Mouse (Mus musculus): Measurements from ENCODE around the gene Nckap5. TPM values are rescaled to one million over a fixed set of nuclear protein-coding genes. Genes with fewer than 3 reads are reported as not detected.

The Nckap5 gene
- total RNA-seq, 4 experiments from 2014 or later = 8.9 to 14.5 (median 11.7) TPM

DNA sequence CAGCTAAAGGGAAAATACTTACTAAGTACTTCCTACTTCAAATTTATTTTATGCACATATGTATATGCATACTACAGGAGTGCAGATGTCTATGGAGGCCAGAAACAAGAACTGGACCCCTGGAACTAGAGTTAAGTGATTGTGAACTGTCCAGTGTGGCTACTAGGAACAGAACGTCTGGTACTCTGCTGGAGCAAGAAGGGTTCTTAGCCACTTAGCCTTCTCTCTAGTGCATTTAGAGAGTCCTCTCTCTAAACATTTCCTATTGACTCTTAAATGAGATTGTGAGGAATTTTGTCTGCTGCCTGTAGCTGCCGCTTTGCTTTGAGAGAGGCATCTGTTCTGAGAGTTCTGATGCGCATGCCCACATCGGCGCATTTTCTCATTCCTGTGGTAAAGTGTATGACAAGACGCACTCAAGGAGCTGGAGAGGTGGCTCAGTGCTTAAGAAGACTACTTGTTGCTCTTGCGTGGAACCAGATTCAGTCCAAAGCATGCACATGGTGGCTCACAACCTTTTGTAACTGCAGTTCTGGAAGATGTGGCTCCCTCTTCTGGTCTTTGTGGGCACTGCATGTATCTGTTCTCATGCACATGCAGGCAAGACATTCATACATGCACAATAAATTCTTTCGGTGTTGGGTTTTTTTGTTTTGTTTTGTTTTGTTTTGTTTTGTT, 261.9 kb downstream of the Nckap5 start:
- peak in 1 of 2 experiments; percentile 29 for DNase-seq (ENCODE audit: low spot score in 2 of 2)

DNA sequence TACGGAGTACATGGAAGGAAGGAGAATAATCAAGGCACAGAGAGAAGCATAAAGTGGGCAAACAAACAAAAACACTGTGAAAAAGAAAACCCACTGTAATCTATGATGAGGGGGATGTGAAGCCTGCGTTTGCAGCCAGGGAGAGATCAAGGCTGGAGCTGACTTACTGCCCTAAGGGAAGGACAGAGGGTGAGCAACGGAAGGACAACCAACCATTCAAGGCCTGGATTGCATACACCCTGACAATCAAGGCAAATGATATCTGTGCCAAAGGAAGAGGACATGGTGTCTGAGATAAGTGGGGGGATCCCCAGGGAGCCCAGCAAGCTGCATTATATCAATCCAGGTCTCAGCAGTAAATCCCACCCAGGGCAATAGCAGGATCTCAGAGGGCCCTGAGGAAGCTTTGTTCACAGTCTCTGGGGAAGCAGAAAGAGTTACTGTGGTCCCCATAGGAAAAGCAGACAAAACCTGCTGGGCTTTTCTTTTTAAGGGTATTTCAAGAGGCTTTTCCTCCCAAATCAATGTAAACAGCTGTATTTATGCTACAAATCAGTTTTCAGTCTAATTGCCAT, 265.4 kb downstream of the Nckap5 start:
- DNase-seq (ENCODE audit: low spot score in 2 of 2) = no peak

DNA sequence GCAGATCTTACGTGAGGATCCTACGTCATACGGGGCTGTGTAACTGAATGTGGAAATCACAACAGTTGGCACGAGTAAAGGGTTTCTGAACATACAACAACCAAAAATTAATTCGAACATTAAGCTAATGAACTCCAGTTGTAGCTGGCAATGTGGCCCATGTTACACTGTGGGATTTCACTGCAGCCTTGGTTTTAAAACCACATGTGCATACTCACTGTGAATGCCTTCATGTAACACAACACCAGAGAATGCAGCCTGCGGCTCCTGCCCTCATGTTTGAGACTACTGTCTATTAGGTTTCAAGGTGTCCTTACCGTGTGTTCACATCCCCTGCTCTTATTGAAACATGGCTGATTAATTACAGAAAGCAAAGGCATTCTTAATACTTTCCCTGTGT, 269.7 kb downstream of the Nckap5 start:
- DNase-seq (ENCODE audit: low spot score in 2 of 2) = no peak

DNA sequence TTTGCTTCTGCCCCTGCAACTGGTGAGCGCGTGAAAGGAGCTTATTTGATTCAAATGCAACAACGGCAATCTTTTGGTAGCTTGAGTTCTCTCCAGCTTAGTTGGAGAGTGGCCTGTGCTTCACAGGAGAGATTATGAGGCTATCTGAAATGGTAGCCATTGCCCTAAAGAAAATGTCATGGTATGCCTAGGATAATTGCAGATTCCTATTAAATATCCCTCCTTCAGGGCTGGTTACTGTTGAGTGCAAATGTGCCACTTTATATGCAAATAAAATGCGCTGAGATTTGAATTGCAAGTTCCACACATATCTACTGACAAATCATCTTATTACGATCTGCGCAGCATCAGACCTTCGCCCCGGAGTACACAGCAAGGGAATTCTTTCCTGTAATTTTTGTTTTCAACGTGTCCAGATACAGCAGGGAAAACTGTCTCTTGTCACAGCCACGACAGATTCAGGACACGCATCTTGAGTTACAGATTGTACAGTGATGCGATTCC, 272.8 kb downstream of the Nckap5 start:
- no peak for DNase-seq (ENCODE audit: low spot score in 2 of 2)

DNA sequence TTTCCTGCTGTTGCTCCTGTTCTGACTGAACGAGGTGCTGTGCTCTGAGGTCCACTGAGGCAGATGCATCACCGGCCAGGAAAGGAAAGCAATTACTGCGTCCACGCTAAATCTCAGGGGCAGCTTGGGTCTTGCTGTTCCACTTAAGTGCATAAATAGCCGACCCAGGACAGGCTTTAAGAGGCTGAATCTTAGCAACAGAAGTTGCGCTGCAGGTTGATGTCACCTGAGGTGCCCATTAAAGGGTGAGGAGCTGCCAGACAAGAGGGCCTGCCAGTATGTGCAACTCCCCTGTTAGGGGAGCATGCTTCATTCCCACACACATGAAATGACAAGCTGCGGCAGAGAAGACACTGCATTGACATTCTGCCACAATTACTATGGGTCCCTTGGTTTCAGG, 282.6 kb downstream of the Nckap5 start:
- DNase-seq (ENCODE audit: low spot score in 2 of 2) = no peak

DNA sequence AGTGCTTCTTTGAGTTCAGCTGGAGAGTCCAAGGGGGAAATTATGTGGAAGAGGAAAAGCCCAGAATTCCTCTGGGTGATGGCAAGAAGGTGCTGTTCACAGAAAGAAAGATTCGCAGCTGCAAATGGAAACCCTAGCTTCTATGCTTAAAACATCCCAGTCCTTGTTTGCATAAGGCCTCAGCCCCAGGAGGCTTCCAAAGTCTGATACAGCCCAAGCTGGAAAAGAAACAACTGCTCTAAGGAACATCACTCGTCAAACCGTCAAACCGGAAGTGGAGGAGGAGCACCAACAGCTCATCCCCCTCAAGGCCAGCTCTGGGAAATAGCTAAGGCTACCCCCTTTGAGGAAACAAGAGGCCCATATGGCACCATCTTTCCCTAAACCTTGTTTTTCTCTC, 286.1 kb downstream of the Nckap5 start:
- DNase-seq (ENCODE audit: low spot score in 2 of 2) = no peak

DNA sequence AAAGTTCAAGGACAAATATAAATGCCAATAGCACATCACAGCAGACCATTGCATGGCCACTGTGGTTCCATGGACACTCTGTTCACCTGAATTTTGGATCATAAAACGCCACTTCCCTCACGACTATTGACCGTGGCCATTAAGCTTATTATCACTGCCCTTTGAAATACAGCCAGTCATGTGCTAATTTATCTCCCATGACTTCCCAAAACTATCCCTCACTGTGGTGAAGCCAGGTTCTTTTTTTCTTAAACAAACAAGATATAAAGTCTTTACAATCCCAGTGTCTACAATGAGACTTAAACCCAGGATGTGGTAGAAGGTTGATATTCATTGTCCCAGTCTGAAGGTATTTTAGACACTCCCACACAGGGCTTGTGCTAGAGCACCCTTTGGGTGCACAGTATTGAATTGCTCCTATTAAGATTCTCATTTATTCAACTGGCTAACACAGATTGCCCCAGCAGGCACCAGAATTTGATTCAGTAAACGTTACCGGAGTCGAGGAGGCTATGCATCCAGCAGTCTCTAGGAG, 293.3 kb downstream of the Nckap5 start:
- DNase-seq (ENCODE audit: low spot score in 2 of 2) = no peak

DNA sequence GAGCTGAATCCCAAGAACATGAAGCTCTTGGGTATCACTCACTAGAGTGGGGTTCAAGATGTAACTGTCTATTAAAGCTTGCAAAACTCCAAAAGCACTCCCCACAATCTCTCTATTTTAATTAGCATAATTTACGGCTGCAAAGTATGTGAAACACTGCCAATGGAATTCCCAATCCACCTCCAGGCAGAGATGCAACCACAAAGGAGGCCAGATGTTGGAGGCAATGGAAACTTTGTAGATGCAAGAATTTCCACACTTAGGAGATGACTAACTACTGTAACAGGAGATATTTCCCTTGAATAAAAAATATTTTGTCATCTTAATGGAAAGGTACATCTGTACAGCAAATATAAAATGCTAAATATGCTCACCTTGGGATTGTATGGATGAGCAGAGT, 295.1 kb downstream of the Nckap5 start:
- no peak for DNase-seq (ENCODE audit: low spot score in 2 of 2)

DNA sequence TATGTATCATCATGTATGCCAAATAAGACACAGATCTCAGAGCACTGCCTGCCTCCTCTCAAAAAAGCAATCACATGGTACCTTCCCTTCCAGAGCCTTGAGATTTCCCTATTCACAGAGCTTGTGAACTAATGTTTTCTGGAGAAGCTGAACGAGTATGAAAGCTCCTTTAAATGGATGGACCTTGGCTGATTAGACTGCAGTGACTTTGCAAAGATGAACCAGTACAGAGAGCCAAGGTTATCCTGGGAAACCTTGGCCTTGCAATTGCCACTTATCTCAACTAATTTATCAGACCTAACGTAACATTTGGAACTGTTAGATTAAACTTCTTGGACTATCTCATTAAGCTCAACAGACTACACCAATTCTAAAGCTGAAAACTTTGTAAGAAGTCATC, 296.6 kb downstream of the Nckap5 start:
- DNase-seq (ENCODE audit: low spot score in 2 of 2) = no peak

DNA sequence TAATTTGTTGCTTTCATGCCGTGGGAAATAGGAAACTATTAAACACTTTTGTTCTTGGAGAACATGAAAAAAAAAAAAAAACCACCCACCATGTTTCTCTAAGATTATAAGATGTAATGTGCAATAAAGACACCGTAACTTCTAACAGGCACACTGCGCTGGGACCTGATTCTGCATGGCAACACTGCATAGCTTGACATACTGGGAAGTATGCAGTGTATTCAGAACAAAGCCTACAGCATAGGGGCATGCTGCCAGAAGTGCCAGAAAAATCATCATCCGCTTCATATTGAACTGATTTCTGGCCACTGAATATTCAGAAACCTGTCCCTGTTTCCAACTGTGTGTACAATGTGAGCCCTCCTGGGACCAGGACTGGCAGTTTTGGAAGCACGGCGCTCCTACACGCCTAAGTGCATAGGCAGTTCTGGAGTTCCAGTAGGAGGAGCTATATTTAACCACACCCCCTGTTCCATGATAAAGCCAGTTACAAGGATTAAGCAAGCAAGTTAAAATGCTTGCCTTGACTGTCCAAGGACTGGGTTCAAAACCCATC, 302.5 kb downstream of the Nckap5 start:
- no peak for DNase-seq (ENCODE audit: low spot score in 2 of 2)

DNA sequence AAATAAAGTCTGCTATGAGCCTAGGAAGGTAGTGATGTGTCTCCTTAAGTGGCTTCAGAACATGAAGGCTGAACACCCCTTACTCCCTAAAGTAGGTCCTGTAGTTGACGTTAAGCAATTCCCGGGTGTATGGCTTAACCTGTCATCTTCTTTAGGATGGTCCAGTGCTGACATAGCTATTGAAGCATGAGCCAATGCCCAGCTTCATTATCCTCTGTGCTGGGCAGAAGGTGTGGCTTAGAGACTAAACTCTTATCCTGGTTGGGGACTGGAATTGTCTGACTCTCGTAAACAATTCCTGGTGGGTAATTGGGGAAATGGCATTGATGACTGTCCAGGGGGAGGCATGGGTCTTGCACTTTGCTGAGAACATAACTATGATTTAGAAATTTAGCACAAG, 312.5 kb downstream of the Nckap5 start:
- no peak for DNase-seq (ENCODE audit: low spot score in 2 of 2)

DNA sequence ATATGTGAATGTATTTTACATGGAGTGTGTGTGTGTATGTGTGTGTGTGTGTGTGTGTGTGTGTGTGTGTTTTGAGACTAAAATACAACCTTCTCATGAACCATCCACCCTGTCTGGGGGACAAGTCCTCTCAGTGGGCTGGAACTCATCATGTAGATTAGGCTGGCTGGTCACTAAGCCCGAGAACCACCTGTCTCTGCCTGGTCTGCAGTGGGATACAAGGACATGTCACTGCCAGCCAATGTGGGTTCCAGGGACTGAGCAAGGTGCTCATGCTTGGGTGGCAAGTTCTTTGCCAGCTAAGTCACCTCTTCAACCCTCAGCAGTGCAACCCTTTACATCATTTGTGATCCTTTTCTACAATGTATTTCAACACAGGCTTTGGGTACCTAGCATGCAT, 313.2 kb downstream of the Nckap5 start:
- DNase-seq (ENCODE audit: low spot score in 2 of 2) = no peak

DNA sequence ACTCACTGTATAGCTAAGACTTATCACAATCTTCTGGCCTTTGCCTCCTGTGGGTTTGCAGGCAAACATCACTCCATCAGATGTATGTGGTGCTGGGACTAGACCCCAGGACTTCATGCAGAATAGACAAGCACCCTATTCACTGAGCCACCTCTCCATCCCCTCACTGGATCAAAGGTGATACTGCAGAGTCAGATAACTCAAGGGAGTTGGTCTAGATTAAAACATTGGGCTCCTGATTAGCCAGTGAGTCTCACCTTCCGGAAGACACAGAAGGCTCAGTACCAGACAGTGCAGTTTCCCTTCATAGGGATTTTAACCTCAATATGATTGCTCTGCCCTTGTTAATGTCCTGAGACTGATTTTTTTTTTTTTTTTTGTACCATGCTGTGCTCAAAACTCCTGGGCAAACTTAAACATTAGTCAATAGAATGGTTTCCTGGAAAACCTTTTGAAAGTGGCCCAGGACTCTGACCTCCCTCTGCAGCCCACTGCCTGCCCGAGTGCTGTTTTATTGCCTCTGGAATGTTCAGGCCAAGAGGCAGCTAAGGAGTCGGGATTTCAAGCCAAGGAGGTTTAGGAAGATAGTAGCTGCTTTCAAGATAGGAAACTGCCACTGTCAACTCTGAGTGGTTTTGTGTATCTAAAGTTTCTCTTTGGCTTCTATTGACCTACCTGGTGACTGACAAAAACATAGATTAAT, 315.4 kb downstream of the Nckap5 start:
- DNase-seq (ENCODE audit: low spot score in 2 of 2) = no peak

DNA sequence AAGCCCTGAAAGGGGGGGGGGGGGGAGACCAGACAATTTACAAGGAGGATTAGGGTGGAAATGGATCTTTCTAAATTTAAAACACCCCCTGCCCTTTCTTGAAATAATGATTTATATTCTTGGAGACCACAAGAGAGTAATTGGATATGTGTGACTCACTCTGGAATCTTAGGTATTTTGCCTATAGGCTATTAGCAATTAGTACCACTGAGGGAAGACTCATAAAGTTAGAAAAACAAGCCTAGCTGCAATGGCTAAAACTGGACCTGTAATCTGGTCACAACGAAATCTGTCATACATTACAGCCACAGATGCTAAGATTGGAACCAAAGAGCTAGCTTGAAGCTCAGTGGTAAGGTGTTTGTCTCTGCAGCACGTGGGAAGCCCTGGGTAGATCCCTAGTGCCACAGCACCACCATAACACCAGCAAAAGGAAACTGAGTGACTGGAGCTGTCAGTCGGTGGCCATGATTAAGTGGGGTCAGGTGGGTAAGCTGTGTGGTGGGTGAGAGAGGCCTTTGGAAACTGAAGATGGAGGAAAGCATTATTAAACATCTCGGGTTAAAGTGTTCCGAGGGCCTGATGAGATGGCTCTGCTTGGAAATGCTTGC, 318.7 kb downstream of the Nckap5 start:
- DNase-seq (ENCODE audit: low spot score in 2 of 2) = no peak

DNA sequence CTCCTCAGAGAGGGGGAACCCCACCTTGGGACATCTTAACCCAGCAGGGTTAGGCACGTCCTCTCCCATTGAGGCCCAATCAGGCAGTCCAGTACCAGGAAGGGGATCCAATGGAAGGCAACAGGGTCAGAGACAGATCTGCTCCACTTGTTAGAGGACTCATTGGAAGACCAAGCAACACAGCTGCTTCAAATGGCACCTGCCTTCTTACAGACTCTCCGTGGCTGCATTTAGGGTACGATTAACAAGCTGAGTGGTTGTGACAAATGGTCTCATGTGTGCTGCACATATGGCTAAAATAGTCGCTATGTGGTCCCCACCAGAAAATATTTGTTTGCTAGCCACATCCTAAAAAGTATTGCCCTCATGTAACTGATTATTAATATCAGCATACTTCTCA, 325.9 kb downstream of the Nckap5 start:
- DNase-seq (ENCODE audit: low spot score in 2 of 2) = no peak

DNA sequence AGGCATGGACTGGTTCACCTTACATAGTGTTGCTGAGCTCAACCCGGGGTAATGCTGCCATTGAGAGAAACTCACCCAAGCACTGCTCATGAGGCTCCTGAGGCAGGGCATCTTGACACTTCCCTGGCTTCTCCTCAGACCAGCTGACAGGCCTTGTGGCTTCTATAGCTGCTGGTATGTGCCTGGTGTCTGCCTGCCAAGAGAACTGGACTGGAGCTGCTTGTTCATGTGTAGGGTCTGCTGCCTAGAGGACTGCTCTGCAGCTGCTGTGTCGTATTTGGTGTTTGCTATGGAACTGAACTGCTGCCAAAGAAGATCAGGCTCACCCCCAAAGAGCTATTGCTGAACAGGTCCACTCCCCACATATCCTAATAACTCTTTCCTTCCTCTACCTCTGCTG, 327.9 kb downstream of the Nckap5 start:
- no peak for DNase-seq (ENCODE audit: low spot score in 2 of 2)

DNA sequence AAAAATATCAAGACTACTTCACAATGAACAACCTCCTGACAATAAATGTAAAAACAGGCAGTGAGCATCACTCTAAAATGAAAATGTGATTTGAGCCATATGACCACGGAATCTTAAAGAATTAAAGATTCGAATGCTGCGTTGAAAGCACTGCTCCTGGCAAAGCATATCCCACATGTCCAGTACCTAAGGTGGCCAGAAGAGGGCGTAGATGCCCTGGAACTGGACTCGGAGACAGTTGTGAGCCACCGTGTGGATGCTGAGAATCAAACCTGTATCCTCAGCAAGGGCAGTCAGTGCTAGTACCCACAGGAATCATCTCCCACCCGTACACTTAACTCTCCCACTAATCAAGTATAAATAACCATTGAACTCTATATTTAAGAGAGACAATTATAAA, 333.9 kb downstream of the Nckap5 start:
- DNase-seq (ENCODE audit: low spot score in 2 of 2) = no peak

DNA sequence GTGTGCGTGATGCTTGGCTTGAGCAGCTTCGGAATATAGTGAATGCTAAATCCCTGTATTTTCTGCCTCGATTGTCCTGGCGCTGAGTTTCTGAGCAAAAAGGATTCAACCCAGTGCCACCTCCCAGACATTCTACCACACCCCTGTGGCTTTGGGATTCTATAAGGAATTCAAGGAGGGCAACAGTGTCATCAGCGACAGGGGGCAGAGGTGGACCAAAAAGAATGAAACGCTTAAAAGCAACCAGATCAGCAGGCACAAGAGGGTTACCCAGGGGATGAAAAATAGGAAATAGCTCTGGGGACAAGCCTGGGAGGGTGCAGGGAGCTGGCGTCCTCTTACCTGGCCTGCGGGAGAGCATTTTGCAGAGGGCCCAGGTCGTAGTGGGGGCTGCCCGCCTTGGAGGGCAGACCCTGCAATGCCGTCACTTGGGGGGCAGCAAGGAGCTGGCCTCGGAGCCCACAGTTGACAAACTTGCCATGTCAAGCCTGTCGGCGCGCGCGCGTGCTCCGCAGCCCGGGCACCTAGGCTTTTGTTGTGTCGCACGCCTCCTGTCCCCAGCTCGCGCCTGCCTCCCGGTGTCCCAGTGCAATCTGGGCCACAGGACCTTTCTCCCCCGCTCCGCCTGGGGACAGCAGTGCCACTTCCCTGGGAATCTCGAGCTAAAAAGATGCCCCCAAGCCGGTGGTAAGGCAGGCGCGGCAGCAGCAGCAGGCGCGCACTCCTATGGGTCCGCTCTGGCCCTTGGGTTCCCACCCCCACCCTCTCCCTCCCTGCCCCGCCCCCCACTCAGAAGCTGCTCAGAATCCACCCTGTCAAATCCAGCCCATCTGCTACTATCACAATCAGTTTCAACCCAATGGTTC, 338.2 kb downstream of the Nckap5 start:
- no peak for DNase-seq (ENCODE audit: low spot score in 2 of 2)

DNA sequence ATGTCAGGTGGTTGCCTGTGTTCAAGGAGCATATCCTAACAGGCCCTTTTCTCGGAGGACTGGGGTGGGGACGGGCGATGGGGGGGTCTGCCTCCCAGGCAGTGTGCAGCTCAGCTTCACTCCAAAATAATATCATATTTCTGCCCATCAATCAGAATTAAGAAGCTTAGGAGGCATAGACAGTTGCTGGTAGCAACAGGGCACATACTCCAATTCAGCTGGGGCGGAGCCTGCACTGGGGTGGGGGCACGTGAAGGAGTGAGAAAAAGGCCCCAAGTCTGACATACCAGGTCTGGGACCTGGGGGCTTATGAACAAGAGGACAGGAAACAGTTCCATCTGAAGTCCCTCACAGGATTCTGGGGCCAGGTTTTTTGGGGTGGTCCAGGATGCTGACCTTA, 339.2 kb downstream of the Nckap5 start:
- no peak for DNase-seq (ENCODE audit: low spot score in 2 of 2)

DNA sequence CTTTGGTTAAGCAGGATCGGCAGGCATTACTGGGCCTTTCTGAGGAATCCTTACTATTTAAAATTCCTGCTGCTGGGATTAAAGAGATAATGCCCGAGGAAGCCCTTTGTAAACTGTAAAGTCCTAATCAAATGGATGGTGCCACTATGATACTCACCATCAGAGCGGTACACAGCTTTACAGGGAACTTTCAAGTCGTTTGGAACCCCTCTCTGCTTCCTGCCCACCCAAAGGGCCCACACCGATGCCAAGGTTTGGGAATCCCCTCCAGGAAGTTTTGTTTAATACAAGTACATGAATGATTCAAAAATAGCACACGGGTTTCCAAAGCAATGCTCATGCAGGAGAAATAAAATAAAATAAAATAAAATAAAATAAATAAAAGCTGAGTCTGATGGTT, 340.3 kb downstream of the Nckap5 start:
- no peak for DNase-seq (ENCODE audit: low spot score in 2 of 2)

DNA sequence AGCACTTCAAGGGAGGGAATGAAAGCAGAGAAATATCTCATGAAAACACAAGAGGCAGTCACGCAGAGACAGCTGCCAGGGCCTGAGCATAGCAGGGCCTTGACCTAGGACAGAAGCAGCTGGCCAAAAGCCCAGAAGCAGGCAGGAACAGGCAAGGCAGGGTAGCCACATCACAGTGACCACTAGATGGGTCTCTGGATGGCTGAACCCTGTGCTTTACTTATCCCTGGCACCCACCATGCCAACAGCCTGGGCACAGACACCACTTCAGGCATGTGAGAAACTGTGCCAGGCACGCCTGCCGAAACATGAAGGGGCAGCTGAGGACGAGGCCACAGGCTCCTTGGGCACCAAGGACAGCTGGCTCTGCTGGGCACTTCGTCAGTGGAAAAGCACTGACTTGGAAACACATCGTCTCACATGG, 345.9 kb downstream of the Nckap5 start:
- DNase-seq (ENCODE audit: low spot score in 2 of 2) = no peak

All from layer of hippocampus, adult 8-10 months (tissue).